26 mouse cellular contexts compared by ENCODE assay signal in the genomic region with DNA sequence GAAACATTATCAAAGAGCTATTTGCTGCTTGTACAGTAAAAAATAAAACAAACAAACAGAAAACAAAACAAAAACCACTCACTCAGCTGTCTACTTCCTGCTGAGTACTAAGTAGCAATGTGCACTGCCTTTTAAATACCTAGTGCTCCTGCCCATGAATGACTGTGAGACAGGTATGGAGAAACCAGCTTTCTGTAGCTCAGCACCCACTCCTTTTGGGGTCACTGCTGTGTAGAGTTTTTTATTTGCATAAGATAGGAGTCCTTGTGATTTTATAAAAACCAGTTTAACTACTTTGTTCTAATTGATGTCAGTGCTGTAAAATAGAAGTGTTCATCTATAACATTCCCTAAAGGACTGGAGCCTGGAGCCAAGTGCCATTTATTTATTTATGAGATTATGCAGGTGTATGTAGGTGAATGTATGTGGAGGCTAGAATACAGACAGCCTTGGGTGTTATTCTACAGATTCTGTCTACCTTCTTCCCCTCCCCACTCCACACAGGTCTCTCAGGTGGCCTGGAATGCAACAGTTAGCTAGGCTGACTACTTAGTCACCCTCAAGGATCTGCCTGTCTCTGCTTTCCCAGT.
DNase-seq lines count a peak whose midpoint lies in the region; ATAC-seq and TF ChIP-seq lines count a peak whose summit lies in the region.
"Had no signal": no experiment of that assay in that cellular context is flagged by ENCODE, and none has a peak within 500 bp of the region (broad histone marks: within the 10 kb centered on the region; RNA-seq: fewer than 3 reads in every experiment).

No protein-coding gene starts in this region.

- no peaks in the 10 kb centered on the region for H3K27me3 ChIP-seq in lung, embryonic 14.5 days (ENCODE audit: insufficient read depth, low read length)
- H3K27me3 ChIP-seq in intestine, embryonic 14.5 days (replicated peaks; ENCODE audit: control insufficient read depth, insufficient read depth, low read length): no peaks in the 10 kb centered on the region
- H3K27me3 ChIP-seq in intestine, postnatal 0 days (replicated peaks; ENCODE audit: control insufficient read depth, insufficient read depth, low read length): no peaks in the 10 kb centered on the region
- H3K27me3 ChIP-seq in stomach, embryonic 16.5 days (ENCODE audit: control insufficient read depth, insufficient read depth, low read length): no peaks in the 10 kb centered on the region
- H3K27me3 ChIP-seq in liver, embryonic 12.5 days (replicated peaks): no peaks in the 10 kb centered on the region
- H3K27me3 ChIP-seq: embryonic facial prominence, embryonic 13.5 days; forebrain, embryonic 12.5 days; forebrain, embryonic 15.5 days; hindbrain, embryonic 12.5 days had no signal

- no peak overlapping the region for H3K27ac ChIP-seq in lung, embryonic 14.5 days (ENCODE audit: low read depth)
- H3K27ac ChIP-seq in intestine, embryonic 14.5 days (ENCODE audit: low read depth): no peak overlapping the region
- H3K27ac ChIP-seq in intestine, postnatal 0 days (ENCODE audit: low read depth, low read length): no peak overlapping the region
- H3K27ac ChIP-seq in stomach, embryonic 16.5 days (ENCODE audit: low read length): peak overlapping the region; percentile 30; the same call in 1 of the 2 replicates
- H3K27ac ChIP-seq in liver, embryonic 12.5 days: no peak overlapping the region
- H3K27ac ChIP-seq: embryonic facial prominence, embryonic 10.5 days; embryonic facial prominence, embryonic 13.5 days; forebrain, embryonic 12.5 days; forebrain, embryonic 15.5 days; heart, adult 2 months; hindbrain, embryonic 12.5 days had no signal

- ATAC-seq in lung, embryonic 14.5 days (ENCODE audit: insufficient read depth): 0 out of 2 replicates have a peak, but pooled peaks have one; percentile 47
- peak; percentile 72; the same call in 1 of the 2 replicates for ATAC-seq in intestine, embryonic 14.5 days (replicated peaks; ENCODE audit: low FRiP score, low TSS enrichment, low read depth)
- ATAC-seq in intestine, postnatal 0 days: peak; percentile 36; the same call in 1 of the 2 replicates
- ATAC-seq in stomach, embryonic 16.5 days (ENCODE audit: insufficient read depth, low FRiP score): peak; percentile 82; the same call in 1 of the 2 replicates
- ATAC-seq in liver, embryonic 12.5 days: no peak
- ATAC-seq: activated CD4-positive, CD25-positive, alpha-beta regulatory T cell, adult 4 months; forebrain, embryonic 15.5 days had no signal

- no peaks in the 10 kb centered on the region for H3K9me3 ChIP-seq in lung, embryonic 14.5 days (ENCODE audit: low read depth, low read length)
- H3K9me3 ChIP-seq in intestine, embryonic 14.5 days (ENCODE audit: control insufficient read depth, low read length): no peaks in the 10 kb centered on the region
- H3K9me3 ChIP-seq in intestine, postnatal 0 days (ENCODE audit: control insufficient read depth): no peaks in the 10 kb centered on the region
- no peaks in the 10 kb centered on the region for H3K9me3 ChIP-seq in stomach, embryonic 16.5 days (replicated peaks; ENCODE audit: control insufficient read depth, low read length)
- H3K9me3 ChIP-seq in liver, embryonic 12.5 days (replicated peaks): no peaks in the 10 kb centered on the region
- H3K9me3 ChIP-seq: embryonic facial prominence, embryonic 10.5 days; embryonic facial prominence, embryonic 13.5 days; forebrain, embryonic 12.5 days; forebrain, embryonic 15.5 days; hindbrain, embryonic 12.5 days had no signal

- no peaks in the 10 kb centered on the region for H3K4me1 ChIP-seq in lung, embryonic 14.5 days (ENCODE audit: insufficient read depth)
- H3K4me1 ChIP-seq in intestine, embryonic 14.5 days (replicated peaks; ENCODE audit: control insufficient read depth, insufficient read depth, low read length): no peaks in the 10 kb centered on the region
- no peaks in the 10 kb centered on the region for H3K4me1 ChIP-seq in intestine, postnatal 0 days (replicated peaks; ENCODE audit: control insufficient read depth, insufficient read depth, low read length)
- H3K4me1 ChIP-seq in stomach, embryonic 16.5 days (ENCODE audit: control insufficient read depth, insufficient read depth, low read length): no peaks in the 10 kb centered on the region
- H3K4me1 ChIP-seq in liver, embryonic 12.5 days: peaks cover 37% of the 10 kb centered on the region
- H3K4me1 ChIP-seq: embryonic facial prominence, embryonic 10.5 days; embryonic facial prominence, embryonic 13.5 days; forebrain, embryonic 12.5 days; forebrain, embryonic 15.5 days; hindbrain, embryonic 12.5 days had no signal

- H3K9ac ChIP-seq in lung, embryonic 14.5 days: no peak overlapping the region
- no peak overlapping the region for H3K9ac ChIP-seq in intestine, embryonic 14.5 days (ENCODE audit: low read length)
- H3K9ac ChIP-seq in intestine, postnatal 0 days (ENCODE audit: low read depth, low read length): no peak overlapping the region
- no peak overlapping the region for H3K9ac ChIP-seq in stomach, embryonic 16.5 days (ENCODE audit: low read length)
- no peak overlapping the region for H3K9ac ChIP-seq in liver, embryonic 12.5 days
- H3K9ac ChIP-seq: embryonic facial prominence, embryonic 13.5 days; forebrain, embryonic 12.5 days; forebrain, embryonic 15.5 days; hindbrain, embryonic 12.5 days had no signal

- no peaks in the 10 kb centered on the region for H3K36me3 ChIP-seq in lung, embryonic 14.5 days (ENCODE audit: insufficient read depth)
- no peaks in the 10 kb centered on the region for H3K36me3 ChIP-seq in intestine, embryonic 14.5 days (ENCODE audit: control insufficient read depth, insufficient read depth, low read length)
- H3K36me3 ChIP-seq in intestine, postnatal 0 days (ENCODE audit: control insufficient read depth, insufficient read depth): no peaks in the 10 kb centered on the region
- H3K36me3 ChIP-seq in stomach, embryonic 16.5 days (ENCODE audit: control insufficient read depth, insufficient read depth, low read length): no peaks in the 10 kb centered on the region
- no peaks in the 10 kb centered on the region for H3K36me3 ChIP-seq in liver, embryonic 12.5 days
- H3K36me3 ChIP-seq: embryonic facial prominence, embryonic 10.5 days; embryonic facial prominence, embryonic 13.5 days; forebrain, embryonic 12.5 days; forebrain, embryonic 15.5 days; hindbrain, embryonic 12.5 days had no signal

- intact Hi-C loops in left cerebral cortex, postnatal 10 days (cut with DNase I): no loop called here

- no peak for TF ChIP-seq CTCF in lung, embryonic 14.5 days (IDR thresholded peaks at IDR 0.05; ENCODE audit: low read depth)
- TF ChIP-seq CTCF in intestine, postnatal 0 days (IDR thresholded peaks at IDR 0.05; ENCODE audit: low read depth): no peak

- DNase-seq in lung, embryonic 14.5 days: no peak
- no peak for DNase-seq in lung, adult 18-20 months
- DNase-seq in intestine, embryonic 14.5 days (ENCODE audit: low spot score): no peak
- DNase-seq in left cerebral cortex, postnatal 10 days (ENCODE audit: extremely low spot score in 1 of 2, low spot score in 2 of 2): no peak
- DNase-seq in frontal cortex, postnatal 36 days (ENCODE audit: low spot score in 2 of 2): no peak
- DNase-seq: adrenal gland, adult 8-10 months; adrenal gland, postnatal 25 days; cerebellum, adult 11-12 months; cerebellum, adult 8-10 months; cerebellum, postnatal 10 days; cerebellum, postnatal 36 days; embryo, embryonic 11 days; gastrocnemius, postnatal 10 days; gastrocnemius, postnatal 36 days; heart, adult 2 months had no signal

- H3K4me2 ChIP-seq in lung, embryonic 14.5 days: no peak overlapping the region
- H3K4me2 ChIP-seq in intestine, embryonic 14.5 days (ENCODE audit: low read length): no peak overlapping the region
- H3K4me2 ChIP-seq in intestine, postnatal 0 days (replicated peaks; ENCODE audit: low read depth): no peak overlapping the region
- no peak overlapping the region for H3K4me2 ChIP-seq in stomach, embryonic 16.5 days (ENCODE audit: low read depth, low read length)
- no peak overlapping the region for H3K4me2 ChIP-seq in liver, embryonic 12.5 days
- H3K4me2 ChIP-seq: embryonic facial prominence, embryonic 13.5 days; forebrain, embryonic 12.5 days; forebrain, embryonic 15.5 days; heart, embryonic 11.5 days; hindbrain, embryonic 12.5 days had no signal

- H3K4me3 ChIP-seq in lung, embryonic 14.5 days (ENCODE audit: low read depth, low read length): no peak overlapping the region
- no peak overlapping the region for H3K4me3 ChIP-seq in intestine, embryonic 14.5 days (ENCODE audit: low read depth, low read length)
- H3K4me3 ChIP-seq in intestine, postnatal 0 days (ENCODE audit: low read depth, low read length): no peak overlapping the region
- no peak overlapping the region for H3K4me3 ChIP-seq in stomach, embryonic 16.5 days (replicated peaks; ENCODE audit: low read length)
- no peak overlapping the region for H3K4me3 ChIP-seq in liver, embryonic 12.5 days
- H3K4me3 ChIP-seq: embryonic facial prominence, embryonic 10.5 days; embryonic facial prominence, embryonic 13.5 days; erythroblast, embryonic 14.5 days; forebrain, embryonic 12.5 days; forebrain, embryonic 15.5 days; heart, adult 2 months; hindbrain, embryonic 12.5 days had no signal
